8 mouse cellular contexts compared by ENCODE assay signal in genomic region chr13:33004414-33005105, GRCm38 (mm10). TPM values are rescaled to one million over a fixed set of nuclear protein-coding genes. Genes with fewer than 3 reads are reported as not detected.
A peak's percentile ranks its signal among the peaks of the same experiment; 100 is the strongest.
DNase-seq lines count a peak whose midpoint lies in the region; ATAC-seq and TF ChIP-seq lines count a peak whose summit lies in the region.

No protein-coding gene starts in this region.

- H3K9ac ChIP-seq in hindbrain, embryonic 15.5 days: no peak overlapping the region

- no peaks in the 10 kb centered on the region for H3K27me3 ChIP-seq in Patski
- H3K27me3 ChIP-seq in hindbrain, embryonic 15.5 days: no peaks in the 10 kb centered on the region

- peak overlapping the region; percentile 20 for H3K4me3 ChIP-seq in hindbrain, embryonic 15.5 days

- DNase-seq in Patski (ENCODE audit: low read depth, low spot score): peak; percentile 65
- DNase-seq in cerebellum, postnatal 25 days: peak; percentile 66 to 77
- peak; percentile 77 to 87 for DNase-seq in frontal cortex, postnatal 36 days (ENCODE audit: low spot score in 2 of 2)
- DNase-seq in left cerebral cortex, adult 11 months (ENCODE audit: low spot score): peak; percentile 73
- peak; percentile 92 to 93 for DNase-seq in lung, postnatal 4 days
- DNase-seq in retina, postnatal 7 days (ENCODE audit: low read depth, low spot score): peak; percentile 8
- peak; percentile 75 for DNase-seq in urinary bladder, adult 2 months (ENCODE audit: low spot score)

- POLR2A ChIA-PET in Patski (lab: Charles Lee): interaction anchor here (0.6 to 0.8 kb wide), 2 partner anchors 11 to 102 kb away, joined by 3 read pairs; no protein-coding TSS in a partner anchor

- CTCF ChIA-PET in Patski (lab: Charles Lee): interaction anchor here (0.6 to 1.7 kb wide), 14 partner anchors 21 to 121 kb away, joined by 3 to 6 read pairs (median 4); no protein-coding TSS in a partner anchor

- peak; percentile 84 for ATAC-seq in Patski
- peak; percentile 91 for ATAC-seq in hindbrain, embryonic 15.5 days (ENCODE audit: low FRiP score, low read depth)

- no peaks in the 10 kb centered on the region for H3K9me3 ChIP-seq in hindbrain, embryonic 15.5 days

- 22% methylated on average over 12 of the region's 12 CpGs for WGBS in hindbrain, embryonic 15.5 days

- in situ Hi-C loops in Patski (cut with MboI; ENCODE audit: low pct_unique_long_range_greater_than_20kb): loop anchor here (5.0 to 10.0 kb wide), 2 partner anchors 68 to 760 kb away; no protein-coding TSS in a partner anchor

- H3K4me2 ChIP-seq in hindbrain, embryonic 15.5 days: peak overlapping the region; percentile 48

- H3K4me1 ChIP-seq in hindbrain, embryonic 15.5 days (replicated peaks): peaks cover 5% of the 10 kb centered on the region; the same call in 1 of the 2 replicates

- H3K27ac ChIP-seq in hindbrain, embryonic 15.5 days (replicated peaks): peak overlapping the region; percentile 6

- H3K36me3 ChIP-seq in hindbrain, embryonic 15.5 days: no peaks in the 10 kb centered on the region

- peak; percentile 96 for TF ChIP-seq CTCF in Patski (IDR thresholded peaks at IDR 0.05)

RNA-seq across cellular contexts. Expression of gene Serpinb9, which starts 1.5 kb away (rescaled TPM):
- 69.0 TPM for polyA plus RNA-seq in Patski (2021)
- polyA plus RNA-seq in hindbrain, embryonic 15.5 days (2015; fragmentation: Nextera tagmentation; extraction: Ambion mirVana): 1.8 and 2.2 TPM in 2 replicates
- polyA plus RNA-seq in urinary bladder, adult 2 months (2012; rRNA removed): 19.2 and 19.5 TPM in 2 replicates

RNA-seq across cellular contexts. Expression of gene Serpinb9b, which starts 22.7 kb away (rescaled TPM):
- polyA plus RNA-seq in Patski (2021): 8.2 TPM
- 0.45 and 0.57 TPM in 2 replicates for polyA plus RNA-seq in hindbrain, embryonic 15.5 days (2015; fragmentation: Nextera tagmentation; extraction: Ambion mirVana)
- 0.50 and 0.78 TPM in 2 replicates for polyA plus RNA-seq in urinary bladder, adult 2 months (2012; rRNA removed)

RNA-seq across cellular contexts. Expression of gene Serpinb6b, which starts 39.6 kb away (rescaled TPM):
- polyA plus RNA-seq in Patski (2021): 91.5 TPM
- polyA plus RNA-seq in hindbrain, embryonic 15.5 days (2015; fragmentation: Nextera tagmentation; extraction: Ambion mirVana): 2.0 and 2.6 TPM in 2 replicates
- 15.0 and 22.1 TPM in 2 replicates for polyA plus RNA-seq in urinary bladder, adult 2 months (2012; rRNA removed)

Comparison
In these comparisons a context has a peak if more than half of its experiments do, and no peak if none do; other contexts are left out.
1. Peak in every context shown above with its lines: DNase-seq, ATAC-seq, H3K4me3 ChIP-seq and H3K27ac ChIP-seq.
2. DNase-seq: peak in every context shown above with its lines; median percentile 92 in lung, postnatal 4 days; 82 in frontal cortex, postnatal 36 days; 75 in urinary bladder, adult 2 months; 73 in left cerebral cortex, adult 11 months; 72 in cerebellum, postnatal 25 days; 65 in Patski; 8 in retina, postnatal 7 days.